Mouse (Mus musculus): Measurements from ENCODE around the gene Enpp3. TPM values are rescaled to one million over a fixed set of nuclear protein-coding genes. Genes with fewer than 3 reads are reported as not detected.
A peak's percentile ranks its signal among the peaks of the same experiment; 100 is the strongest.

The Enpp3 gene
- total RNA-seq, 1 experiment = 43.2 TPM

DNA sequence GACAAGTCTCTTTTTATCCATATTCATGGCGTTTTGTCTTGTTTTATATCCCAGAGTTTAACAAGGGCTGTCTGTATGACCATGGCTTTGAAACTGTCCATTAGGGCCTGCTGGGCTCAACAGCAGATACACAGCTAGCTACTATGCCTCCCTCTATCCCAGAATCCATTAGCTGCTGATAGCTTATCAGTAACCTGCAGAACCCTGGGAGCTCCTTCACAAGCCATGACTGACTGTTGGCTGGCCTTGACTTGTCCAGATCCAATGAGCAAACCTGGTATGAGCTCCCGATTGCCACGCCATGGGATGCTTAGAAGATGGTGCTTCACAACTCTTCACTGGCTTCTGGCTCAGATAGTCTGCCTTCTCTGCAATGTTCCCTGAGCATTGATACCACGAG lies 1.8 kb downstream of the Enpp3 start:
- no peak overlapping the region for H3K4me3 ChIP-seq (ENCODE audit: insufficient read depth in 1 of 2, low read depth in 1 of 2, low read length in 2 of 2, poor library complexity in 1 of 2, severe bottlenecking in 1 of 2)
- H3K4me1 ChIP-seq (ENCODE audit: control insufficient read depth in 2 of 2, insufficient read depth in 2 of 2, low read length in 2 of 2, poor library complexity in 1 of 2) = peaks cover 0 to 7% of the 10 kb centered on the region in 2 experiments; a peak in 2 of 4 replicates
- no peak for DNase-seq (ENCODE audit: low read depth, low spot score)
- H3K36me3 ChIP-seq (ENCODE audit: control insufficient read depth, insufficient read depth, low read length, poor library complexity, severe bottlenecking) = no peaks in the 10 kb centered on the region
- 0 out of 2 replicates have a peak, but pooled peaks cover 2% of the 10 kb centered on the region for H3K9me3 ChIP-seq (ENCODE audit: control insufficient read depth, insufficient read depth, low read depth, low read length)
- no peak overlapping the region for H3K27ac ChIP-seq (ENCODE audit: insufficient read depth, low read depth, low read length, poor library complexity, severe bottlenecking)
- in situ Hi-C loops (cut with MboI; ENCODE audit: low sequenced_read_pairs in 2 of 2, unreplicated experiment in 2 of 2) = no loop called here
- H3K9ac ChIP-seq (ENCODE audit: insufficient read depth, low read depth, low read length, poor library complexity, severe bottlenecking) = no peak overlapping the region
- TF ChIP-seq ZNF384 (IDR thresholded peaks at IDR 0.05; ENCODE audit: low read depth, low read length) = no peak
- no peak for TF ChIP-seq HCFC1 (IDR thresholded peaks at IDR 0.05; ENCODE audit: borderline replicate concordance, insufficient read depth, low read length)
- no peak for TF ChIP-seq MAFK (IDR thresholded peaks at IDR 0.05; ENCODE audit: insufficient read depth, low read depth, low read length)
- no peak for TF ChIP-seq CHD2 (IDR thresholded peaks at IDR 0.05; ENCODE audit: low read depth, low read length)
- TF ChIP-seq ZC3H11A (IDR thresholded peaks at IDR 0.05; ENCODE audit: borderline replicate concordance, low read depth, low read length) = no peak

DNA sequence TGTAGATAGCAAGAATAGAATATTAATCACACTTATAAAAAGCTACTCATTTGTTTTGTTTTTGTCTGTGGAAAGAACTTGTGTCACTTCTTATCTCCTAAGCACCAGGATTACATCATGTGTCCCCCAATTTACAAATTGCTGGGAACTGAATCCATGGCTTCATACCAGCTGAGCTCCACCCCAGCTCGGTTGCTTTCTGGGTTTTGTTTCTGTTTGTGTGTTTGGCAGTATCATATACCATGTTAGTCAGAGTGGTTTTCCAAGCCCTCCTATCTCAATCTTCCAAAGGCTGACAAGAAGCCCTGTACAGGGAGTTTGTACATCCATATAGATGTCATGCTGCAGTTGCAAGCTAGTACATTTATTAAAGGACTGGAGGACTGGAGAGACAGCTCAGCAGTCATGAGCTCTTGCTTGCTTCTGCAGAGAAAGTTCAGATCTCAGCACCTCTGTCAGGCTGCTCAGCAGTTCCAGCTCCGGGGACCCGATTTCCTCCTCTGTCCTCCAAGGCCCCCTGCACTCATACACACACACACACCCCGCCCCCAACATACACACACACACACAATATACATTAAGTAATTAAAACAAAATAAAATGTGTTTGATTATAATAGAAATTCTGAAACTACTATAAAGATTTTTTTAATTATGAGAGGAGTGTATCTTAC lies 6.1 kb downstream of the Enpp3 start:
- no peak overlapping the region for H3K27ac ChIP-seq (ENCODE audit: insufficient read depth, low read depth, low read length, poor library complexity, severe bottlenecking)
- no peak overlapping the region for H3K9ac ChIP-seq (ENCODE audit: insufficient read depth, low read depth, low read length, poor library complexity, severe bottlenecking)
- 0 out of 4 replicates have a peak overlapping the region, but pooled peaks of 1 of the 2 experiments have one; percentile 54 for H3K4me3 ChIP-seq (ENCODE audit: insufficient read depth in 1 of 2, low read depth in 1 of 2, low read length in 2 of 2, poor library complexity in 1 of 2, severe bottlenecking in 1 of 2)
- DNase-seq (ENCODE audit: low read depth, low spot score) = no peak
- H3K9me3 ChIP-seq (ENCODE audit: control insufficient read depth, insufficient read depth, low read depth, low read length) = 0 out of 2 replicates have a peak, but pooled peaks cover 2% of the 10 kb centered on the region
- no peaks in the 10 kb centered on the region for H3K36me3 ChIP-seq (ENCODE audit: control insufficient read depth, insufficient read depth, low read length, poor library complexity, severe bottlenecking)
- TF ChIP-seq ZNF384 (IDR thresholded peaks at IDR 0.05; ENCODE audit: low read depth, low read length) (no peak), MAFK (IDR thresholded peaks at IDR 0.05; ENCODE audit: insufficient read depth, low read depth, low read length) (no peak), HCFC1 (IDR thresholded peaks at IDR 0.05; ENCODE audit: borderline replicate concordance, insufficient read depth, low read length) (no peak), ZC3H11A (IDR thresholded peaks at IDR 0.05; ENCODE audit: borderline replicate concordance, low read depth, low read length) (no peak), CHD2 (IDR thresholded peaks at IDR 0.05; ENCODE audit: low read depth, low read length) (no peak)
- in situ Hi-C loops (cut with MboI; ENCODE audit: low sequenced_read_pairs in 2 of 2, unreplicated experiment in 2 of 2) = no loop called here
- peaks cover 0 to 11% of the 10 kb centered on the region in 2 experiments; a peak in 2 of 4 replicates for H3K4me1 ChIP-seq (ENCODE audit: control insufficient read depth in 2 of 2, insufficient read depth in 2 of 2, low read length in 2 of 2, poor library complexity in 1 of 2)

GRCm38 (mm10) chr10:24835702-24836342 lies 6.8 kb downstream of the Enpp3 start:
- Histone ChIP-seq H3K9me3 (ENCODE audit: control insufficient read depth, insufficient read depth, low read depth, low read length) (0 out of 2 replicates have a peak, but pooled peaks cover 2% of the 10 kb centered on the region), H3K27ac (ENCODE audit: insufficient read depth, low read depth, low read length, poor library complexity, severe bottlenecking) (peak overlapping the region; percentile 98; the same call in 1 of the 2 replicates), H3K9ac (ENCODE audit: insufficient read depth, low read depth, low read length, poor library complexity, severe bottlenecking) (peak overlapping the region; percentile 50; the same call in 1 of the 2 replicates), H3K36me3 (ENCODE audit: control insufficient read depth, insufficient read depth, low read length, poor library complexity, severe bottlenecking) (no peaks in the 10 kb centered on the region; the same call in 1 of the 2 replicates), H3K4me3 (ENCODE audit: insufficient read depth in 1 of 2, low read depth in 1 of 2, low read length in 2 of 2, poor library complexity in 1 of 2, severe bottlenecking in 1 of 2) (peak overlapping the region; percentile 54 to 73), H3K4me1 (ENCODE audit: control insufficient read depth in 2 of 2, insufficient read depth in 2 of 2, low read length in 2 of 2, poor library complexity in 1 of 2) (peaks cover 0 to 11% of the 10 kb centered on the region in 2 experiments; a peak in 2 of 4 replicates)
- DNase-seq (ENCODE audit: low read depth, low spot score) = no peak
- in situ Hi-C loops (cut with MboI; ENCODE audit: low sequenced_read_pairs in 2 of 2, unreplicated experiment in 2 of 2) = no loop called here
- no peak for TF ChIP-seq HCFC1 (IDR thresholded peaks at IDR 0.05; ENCODE audit: borderline replicate concordance, insufficient read depth, low read length)
- TF ChIP-seq MAFK (IDR thresholded peaks at IDR 0.05; ENCODE audit: insufficient read depth, low read depth, low read length) = no peak
- TF ChIP-seq ZNF384 (IDR thresholded peaks at IDR 0.05; ENCODE audit: low read depth, low read length) = no peak
- TF ChIP-seq CHD2 (IDR thresholded peaks at IDR 0.05; ENCODE audit: low read depth, low read length) = no peak
- no peak for TF ChIP-seq ZC3H11A (IDR thresholded peaks at IDR 0.05; ENCODE audit: borderline replicate concordance, low read depth, low read length)

DNA sequence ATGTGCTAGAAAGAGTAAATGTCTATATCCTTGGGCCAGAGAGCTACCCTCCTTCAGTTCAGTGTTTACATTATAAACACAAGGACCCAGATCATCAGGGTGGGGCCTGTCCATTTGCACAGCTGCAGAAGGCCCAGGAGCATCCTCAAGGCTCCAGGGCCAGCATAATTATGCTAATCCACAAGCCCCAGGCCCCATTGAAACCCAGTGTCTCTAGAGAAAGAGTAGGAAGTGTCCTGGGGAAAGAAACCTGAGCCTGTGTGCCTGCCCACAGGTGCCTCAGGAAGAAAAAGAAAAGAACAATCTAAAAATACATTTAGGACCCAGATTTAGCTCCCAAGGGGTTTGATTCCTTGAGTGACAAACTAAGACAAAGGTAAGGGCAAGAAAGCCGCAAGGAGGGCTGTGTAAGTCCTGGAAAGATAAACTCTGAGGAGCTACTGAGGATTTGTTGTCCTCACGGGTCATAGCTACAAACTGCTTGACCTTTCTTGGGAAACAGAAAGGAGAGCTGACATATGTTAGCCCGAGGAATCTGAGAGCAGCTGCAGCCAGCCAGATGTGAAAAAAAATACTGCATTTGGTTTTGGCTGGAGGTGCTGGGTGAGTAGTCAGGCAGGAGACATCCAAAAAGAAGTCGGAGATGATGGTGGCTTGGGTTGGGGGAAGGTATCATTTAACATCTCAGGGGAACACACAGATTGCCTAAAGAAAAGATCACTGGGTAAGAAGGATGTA lies 7.8 kb downstream of the Enpp3 start:
- in situ Hi-C loops (cut with MboI; ENCODE audit: low sequenced_read_pairs in 2 of 2, unreplicated experiment in 2 of 2) = no loop called here
- H3K4me1 ChIP-seq (ENCODE audit: control insufficient read depth in 2 of 2, insufficient read depth in 2 of 2, low read length in 2 of 2, poor library complexity in 1 of 2) = peaks cover 0 to 14% of the 10 kb centered on the region in 2 experiments; a peak in 2 of 4 replicates
- DNase-seq (ENCODE audit: low read depth, low spot score) = peak; percentile 53

More for the DNA sequence above, 7.8 kb downstream of the Enpp3 start:
- Histone ChIP-seq H3K9ac (ENCODE audit: insufficient read depth, low read depth, low read length, poor library complexity, severe bottlenecking) (peak overlapping the region; percentile 82), H3K27ac (ENCODE audit: insufficient read depth, low read depth, low read length, poor library complexity, severe bottlenecking) (peak overlapping the region; percentile 98), H3K36me3 (ENCODE audit: control insufficient read depth, insufficient read depth, low read length, poor library complexity, severe bottlenecking) (no peaks in the 10 kb centered on the region; the same call in 1 of the 2 replicates), H3K9me3 (ENCODE audit: control insufficient read depth, insufficient read depth, low read depth, low read length) (0 out of 2 replicates have a peak, but pooled peaks cover 2% of the 10 kb centered on the region), H3K4me3 (ENCODE audit: insufficient read depth in 1 of 2, low read depth in 1 of 2, low read length in 2 of 2, poor library complexity in 1 of 2, severe bottlenecking in 1 of 2) (peak overlapping the region; percentile 54 to 73)
- TF ChIP-seq HCFC1 (IDR thresholded peaks at IDR 0.05; ENCODE audit: borderline replicate concordance, insufficient read depth, low read length) (no peak), MAFK (IDR thresholded peaks at IDR 0.05; ENCODE audit: insufficient read depth, low read depth, low read length) (no peak), ZNF384 (IDR thresholded peaks at IDR 0.05; ENCODE audit: low read depth, low read length) (peak; percentile 62; the same call in 1 of the 2 replicates), ZC3H11A (IDR thresholded peaks at IDR 0.05; ENCODE audit: borderline replicate concordance, low read depth, low read length) (no peak), CHD2 (IDR thresholded peaks at IDR 0.05; ENCODE audit: low read depth, low read length) (no peak)

Measured in ES-E14 (cell line).